Mouse (Mus musculus) midbrain, embryonic 12.5 days (tissue): ENCODE data around the gene Ccdc33. TPM values are rescaled to one million over a fixed set of nuclear protein-coding genes. Genes with fewer than 3 reads are reported as not detected.

ENCODE experiments used
- ATAC-seq: fragments of 200-750 bp; cut with Nextera tagmentation; 2 replicates; pipeline ENCODE4 v1.8.0; 2017; ENCODE audit warnings: low read depth, moderate TSS enrichment, moderate library complexity; ENCODE audit not compliant: low FRiP score
- H3K27ac ChIP-seq: fragments of 300-500 bp; sonication (generic); replicated peaks from 2 replicates; pipeline ENCODE4 v1.5.1; 2016; ENCODE audit warnings: mild to moderate bottlenecking
- H3K27me3 ChIP-seq: fragments of 300-500 bp; sonication (generic); 2 replicates; pipeline ENCODE4 v1.6.1; 2016; ENCODE audit warnings: mild to moderate bottlenecking
- H3K36me3 ChIP-seq: fragments of 300-500 bp; sonication (generic); 2 replicates; pipeline ENCODE4 v1.6.1; 2016
- H3K4me1 ChIP-seq: fragments of 300-500 bp; sonication (generic); 2 replicates; pipeline ENCODE4 v1.6.1; 2016
- H3K4me2 ChIP-seq: fragments of 300-500 bp; sonication (generic); replicated peaks from 2 replicates; pipeline ENCODE4 v1.6.1; 2016; ENCODE audit warnings: mild to moderate bottlenecking, moderate library complexity
- H3K4me3 ChIP-seq: fragments of 300-500 bp; sonication (generic); 2 replicates; pipeline ENCODE4 v1.5.1; 2016; ENCODE audit warnings: mild to moderate bottlenecking
- H3K9ac ChIP-seq: fragments of 300-500 bp; sonication (generic); replicated peaks from 2 replicates; pipeline ENCODE4 v1.6.1; 2016; ENCODE audit warnings: mild to moderate bottlenecking, moderate library complexity
- H3K9me3 ChIP-seq: fragments of 300-500 bp; sonication (generic); 2 replicates; pipeline ENCODE4 v1.6.1; 2016; ENCODE audit warnings: mild to moderate bottlenecking
- WGBS: fragments of 180-500 bp; shearing (Covaris S2); methylation state at CpG from one replicate; pipeline ENCODE4 v1.1.7; 2016; 5-methylcytosine and 5-hydroxymethylcytosine counted together
- polyA plus RNA-seq: library from polyadenylated mRNA; unstranded; fragments of >200 nt; fragmentation: Nextera tagmentation; extraction: Ambion mirVana; gene quantifications from 2 replicates; pipeline ENCODE4 v1.2.1, GENCODE M21; 2016

Ccdc33 gene
- polyA plus RNA-seq, 1 experiment from 2014 or later = 0.64 TPM

- Histone ChIP-seq H3K4me3 (no peak overlapping the region), H3K36me3 (no peaks in the 10 kb centered on the region), H3K27me3 (peaks cover 51% of the 10 kb centered on the region), H3K27ac (peak overlapping the region; percentile 81), H3K9me3 (no peaks in the 10 kb centered on the region), H3K4me2 (no peak overlapping the region), H3K4me1 (peaks cover 78% of the 10 kb centered on the region), H3K9ac (peak overlapping the region; percentile 31; the same call in 1 of the 2 replicates)
- no peak for ATAC-seq
- 28% methylated on average over 4 of the region's 4 CpGs for WGBS
Observed at GRCm38 (mm10) chr9:58040977-58041376, 77.6 kb downstream of the Ccdc33 start.

GRCm38 (mm10) chr9:58038500-58039168 lies 80.0 kb downstream of the Ccdc33 start:
- peaks cover 59% of the 10 kb centered on the region for H3K27me3 ChIP-seq
- no peak overlapping the region for H3K4me3 ChIP-seq
- 0 out of 2 replicates have a peak overlapping the region, but pooled peaks have one; percentile 11 for H3K9ac ChIP-seq
- H3K4me1 ChIP-seq = peaks cover 54% of the 10 kb centered on the region
- H3K27ac ChIP-seq = no peak overlapping the region
- H3K4me2 ChIP-seq = no peak overlapping the region
- ATAC-seq = peak; percentile 71
- 21% methylated on average over 19 of the region's 19 CpGs for WGBS
- H3K36me3 ChIP-seq = no peaks in the 10 kb centered on the region
- no peaks in the 10 kb centered on the region for H3K9me3 ChIP-seq

- WGBS = 73% methylated on average over 4 of the region's 4 CpGs
- Histone ChIP-seq H3K9ac (no peak overlapping the region), H3K4me1 (peaks cover 38% of the 10 kb centered on the region), H3K4me3 (no peak overlapping the region), H3K36me3 (no peaks in the 10 kb centered on the region), H3K4me2 (no peak overlapping the region), H3K9me3 (no peaks in the 10 kb centered on the region), H3K27ac (no peak overlapping the region), H3K27me3 (peaks cover 57% of the 10 kb centered on the region)
- ATAC-seq = no peak
Observed at GRCm38 (mm10) chr9:58036961-58037360, 81.7 kb downstream of the Ccdc33 start.

- Histone ChIP-seq H3K36me3 (no peaks in the 10 kb centered on the region), H3K9me3 (no peaks in the 10 kb centered on the region), H3K27ac (no peak overlapping the region), H3K4me2 (no peak overlapping the region), H3K9ac (no peak overlapping the region), H3K27me3 (peaks cover 51% of the 10 kb centered on the region), H3K4me1 (peaks cover 29% of the 10 kb centered on the region), H3K4me3 (no peak overlapping the region)
- no peak for ATAC-seq
- 75% methylated on average over 7 of the region's 7 CpGs for whole genome bisulfite sequencing
Observed at GRCm38 (mm10) chr9:58035951-58036698, 82.5 kb downstream of the Ccdc33 start.

- H3K36me3 ChIP-seq = no peaks in the 10 kb centered on the region
- peaks cover 23% of the 10 kb centered on the region for H3K4me1 ChIP-seq
- H3K27ac ChIP-seq = no peak overlapping the region
- WGBS = 93% methylated on average over 2 of the region's 2 CpGs
- H3K9ac ChIP-seq = no peak overlapping the region
- ATAC-seq = no peak
- peaks cover 49% of the 10 kb centered on the region for H3K27me3 ChIP-seq
- H3K4me3 ChIP-seq = no peak overlapping the region
- no peak overlapping the region for H3K4me2 ChIP-seq
- no peaks in the 10 kb centered on the region for H3K9me3 ChIP-seq
Observed at GRCm38 (mm10) chr9:58035519-58035918, 83.1 kb downstream of the Ccdc33 start.

- peaks cover 20% of the 10 kb centered on the region for H3K27me3 ChIP-seq
- no peak overlapping the region for H3K4me2 ChIP-seq
- WGBS = 84% methylated on average over 5 of the region's 5 CpGs
- H3K4me3 ChIP-seq = no peak overlapping the region
- no peaks in the 10 kb centered on the region for H3K36me3 ChIP-seq
- H3K9me3 ChIP-seq = no peaks in the 10 kb centered on the region
- no peaks in the 10 kb centered on the region for H3K4me1 ChIP-seq
- ATAC-seq = no peak
- no peak overlapping the region for H3K27ac ChIP-seq
- no peak overlapping the region for H3K9ac ChIP-seq
Observed at GRCm38 (mm10) chr9:58031895-58032294, 86.7 kb downstream of the Ccdc33 start.

GRCm38 (mm10) chr9:58029635-58030034 lies 89.0 kb downstream of the Ccdc33 start:
- 90% methylated on average over 6 of the region's 6 CpGs for WGBS
- Histone ChIP-seq H3K4me1 (no peaks in the 10 kb centered on the region), H3K27ac (no peak overlapping the region), H3K9me3 (no peaks in the 10 kb centered on the region), H3K9ac (no peak overlapping the region), H3K27me3 (0 out of 2 replicates have a peak, but pooled peaks cover 6% of the 10 kb centered on the region), H3K4me2 (no peak overlapping the region), H3K36me3 (no peaks in the 10 kb centered on the region), H3K4me3 (no peak overlapping the region)
- no peak for ATAC-seq

GRCm38 (mm10) chr9:58028841-58029240 lies 89.8 kb downstream of the Ccdc33 start:
- H3K4me2 ChIP-seq = no peak overlapping the region
- 80% methylated on average over 5 of the region's 5 CpGs for WGBS
- no peak for ATAC-seq

GRCm38 (mm10) chr9:58027426-58028180 lies 91.0 kb downstream of the Ccdc33 start:
- ATAC-seq = no peak
- no peak overlapping the region for H3K9ac ChIP-seq
- H3K36me3 ChIP-seq = no peaks in the 10 kb centered on the region
- no peak overlapping the region for H3K4me2 ChIP-seq
- H3K9me3 ChIP-seq = no peaks in the 10 kb centered on the region
- no peak overlapping the region for H3K4me3 ChIP-seq
- H3K27ac ChIP-seq = no peak overlapping the region
- 54% methylated on average over 2 of the region's 2 CpGs for WGBS
- no peaks in the 10 kb centered on the region for H3K4me1 ChIP-seq
- no peaks in the 10 kb centered on the region for H3K27me3 ChIP-seq

More at GRCm38 (mm10) chr9:58028841-58029240, 89.8 kb downstream of the Ccdc33 start:
- H3K9ac ChIP-seq = no peak overlapping the region
- H3K27me3 ChIP-seq = 0 out of 2 replicates have a peak, but pooled peaks cover 5% of the 10 kb centered on the region
- no peak overlapping the region for H3K27ac ChIP-seq
- no peak overlapping the region for H3K4me3 ChIP-seq
- H3K4me1 ChIP-seq = no peaks in the 10 kb centered on the region
- no peaks in the 10 kb centered on the region for H3K9me3 ChIP-seq
- H3K36me3 ChIP-seq = no peaks in the 10 kb centered on the region

- Histone ChIP-seq H3K36me3 (no peaks in the 10 kb centered on the region), H3K27ac (no peak overlapping the region), H3K9me3 (no peaks in the 10 kb centered on the region), H3K27me3 (no peaks in the 10 kb centered on the region), H3K4me1 (no peaks in the 10 kb centered on the region), H3K9ac (no peak overlapping the region), H3K4me2 (no peak overlapping the region), H3K4me3 (no peak overlapping the region)
- 93% methylated on average over 9 of the region's 9 CpGs for WGBS
- no peak for ATAC-seq
Observed at GRCm38 (mm10) chr9:58025995-58026394, 92.6 kb downstream of the Ccdc33 start.

GRCm38 (mm10) chr9:58018385-58018784 lies 100.2 kb downstream of the Ccdc33 start:
- Histone ChIP-seq H3K4me3 (no peak overlapping the region), H3K36me3 (no peaks in the 10 kb centered on the region), H3K27ac (no peak overlapping the region), H3K27me3 (no peaks in the 10 kb centered on the region), H3K4me2 (no peak overlapping the region), H3K9me3 (no peaks in the 10 kb centered on the region), H3K9ac (no peak overlapping the region), H3K4me1 (no peaks in the 10 kb centered on the region)
- 82% methylated on average over 5 of the region's 5 CpGs for WGBS
- ATAC-seq = no peak

- no peak overlapping the region for H3K4me2 ChIP-seq
- no peaks in the 10 kb centered on the region for H3K27me3 ChIP-seq
- no peaks in the 10 kb centered on the region for H3K9me3 ChIP-seq
- no peaks in the 10 kb centered on the region for H3K36me3 ChIP-seq
- 85% methylated on average over 3 of the region's 3 CpGs for WGBS
- no peak overlapping the region for H3K4me3 ChIP-seq
- no peak for ATAC-seq
- H3K9ac ChIP-seq = no peak overlapping the region
- H3K4me1 ChIP-seq = peaks cover 6% of the 10 kb centered on the region; the same call in 1 of the 2 replicates
- no peak overlapping the region for H3K27ac ChIP-seq
Observed at GRCm38 (mm10) chr9:58016962-58017361, 101.7 kb downstream of the Ccdc33 start.
